Comparison of ENCODE assay signal across 28 mouse cellular contexts in the genomic region with DNA sequence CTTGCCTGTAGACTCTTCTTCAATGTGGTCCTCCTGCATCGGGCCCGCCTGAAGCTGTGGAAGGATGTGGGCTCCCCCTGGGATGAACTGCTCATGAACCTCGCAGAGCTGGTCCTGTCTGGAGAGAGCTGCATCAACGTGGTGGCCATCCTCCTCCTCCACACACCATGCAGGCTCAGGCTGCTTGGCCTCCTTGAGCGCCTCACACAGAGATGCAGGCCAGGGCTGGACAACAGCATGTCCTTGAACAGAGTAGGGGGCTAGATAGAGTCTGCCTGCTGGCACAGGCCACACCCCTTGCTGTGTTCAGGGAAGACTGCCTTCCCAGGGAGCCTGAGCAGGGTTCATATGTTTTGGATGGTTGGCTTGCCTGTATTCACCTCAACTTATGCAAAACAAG. TPM values are rescaled to one million over a fixed set of nuclear protein-coding genes. Genes with fewer than 3 reads are reported as not detected.
"Had no signal": no experiment of that assay in that cellular context is flagged by ENCODE, and none has a peak within 500 bp of the region (broad histone marks: within the 10 kb centered on the region; RNA-seq: fewer than 3 reads in every experiment).

No protein-coding gene starts in this region.

- ATAC-seq: forebrain, embryonic 13.5 days; forebrain, embryonic 14.5 days; forebrain, embryonic 15.5 days; forebrain, embryonic 16.5 days; forebrain, postnatal 0 days had no signal

- H3K27ac ChIP-seq: embryonic facial prominence, embryonic 10.5 days; embryonic facial prominence, embryonic 12.5 days; embryonic facial prominence, embryonic 13.5 days; embryonic facial prominence, embryonic 15.5 days; forebrain, embryonic 10.5 days; forebrain, embryonic 12.5 days; forebrain, embryonic 13.5 days; forebrain, embryonic 15.5 days; gastrocnemius, adult 2 months; heart, adult 2 months had no signal

- H3K4me3 ChIP-seq: embryonic facial prominence, embryonic 10.5 days; embryonic facial prominence, embryonic 12.5 days; embryonic facial prominence, embryonic 13.5 days; embryonic facial prominence, embryonic 15.5 days; erythroblast, embryonic 14.5 days; forebrain, embryonic 10.5 days; forebrain, embryonic 12.5 days; forebrain, embryonic 13.5 days; forebrain, embryonic 15.5 days; gastrocnemius, adult 2 months; heart, adult 2 months had no signal

- H3K27me3 ChIP-seq: embryonic facial prominence, embryonic 12.5 days; embryonic facial prominence, embryonic 13.5 days; embryonic facial prominence, embryonic 15.5 days; forebrain, embryonic 12.5 days; forebrain, embryonic 13.5 days; forebrain, embryonic 15.5 days had no signal

- H3K9ac ChIP-seq: embryonic facial prominence, embryonic 12.5 days; embryonic facial prominence, embryonic 13.5 days; embryonic facial prominence, embryonic 15.5 days; forebrain, embryonic 12.5 days; forebrain, embryonic 13.5 days; forebrain, embryonic 15.5 days; forebrain, postnatal 0 days had no signal

- DNase-seq: cerebellum, adult 8-10 months; cerebellum, adult 9-10 months; cerebellum, adult 9-11 months; cerebellum, postnatal 10 days; cerebellum, postnatal 14 days; cerebellum, postnatal 25 days; cerebellum, postnatal 36 days; embryo, embryonic 11 days; forebrain, postnatal 0 days; gastrocnemius, adult 2 months; gastrocnemius, postnatal 10 days; gastrocnemius, postnatal 14 days; gastrocnemius, postnatal 36 days; heart, adult 18-20 months; heart, adult 2 months had no signal

- H3K36me3 ChIP-seq: embryonic facial prominence, embryonic 12.5 days; forebrain, embryonic 12.5 days; forebrain, embryonic 15.5 days had no signal

- H3K4me2 ChIP-seq: embryonic facial prominence, embryonic 12.5 days; embryonic facial prominence, embryonic 13.5 days; embryonic facial prominence, embryonic 15.5 days; forebrain, embryonic 12.5 days; forebrain, embryonic 13.5 days; forebrain, embryonic 15.5 days had no signal

- H3K9me3 ChIP-seq: embryonic facial prominence, embryonic 12.5 days; embryonic facial prominence, embryonic 15.5 days; forebrain, embryonic 10.5 days; forebrain, embryonic 12.5 days; forebrain, embryonic 13.5 days; forebrain, embryonic 15.5 days had no signal

RNA-seq across cellular contexts. Expression of gene Gper1, which starts 8.0 kb away (rescaled TPM):
- total RNA-seq: common myeloid progenitor, adult 5-6 weeks; granulocyte monocyte progenitor cell, adult 5-6 weeks had no signal
- polyA plus RNA-seq: erythroblast, embryonic 14.5 days had no signal

RNA-seq across cellular contexts. Expression of gene C130050O18Rik, which starts 9.9 kb away (rescaled TPM):
- total RNA-seq: forebrain, postnatal 0 days had no signal
- polyA plus RNA-seq: erythroblast, embryonic 14.5 days had no signal
